Mouse (Mus musculus): Measurements from ENCODE around the gene Aatk.

Aatk gene

DNA sequence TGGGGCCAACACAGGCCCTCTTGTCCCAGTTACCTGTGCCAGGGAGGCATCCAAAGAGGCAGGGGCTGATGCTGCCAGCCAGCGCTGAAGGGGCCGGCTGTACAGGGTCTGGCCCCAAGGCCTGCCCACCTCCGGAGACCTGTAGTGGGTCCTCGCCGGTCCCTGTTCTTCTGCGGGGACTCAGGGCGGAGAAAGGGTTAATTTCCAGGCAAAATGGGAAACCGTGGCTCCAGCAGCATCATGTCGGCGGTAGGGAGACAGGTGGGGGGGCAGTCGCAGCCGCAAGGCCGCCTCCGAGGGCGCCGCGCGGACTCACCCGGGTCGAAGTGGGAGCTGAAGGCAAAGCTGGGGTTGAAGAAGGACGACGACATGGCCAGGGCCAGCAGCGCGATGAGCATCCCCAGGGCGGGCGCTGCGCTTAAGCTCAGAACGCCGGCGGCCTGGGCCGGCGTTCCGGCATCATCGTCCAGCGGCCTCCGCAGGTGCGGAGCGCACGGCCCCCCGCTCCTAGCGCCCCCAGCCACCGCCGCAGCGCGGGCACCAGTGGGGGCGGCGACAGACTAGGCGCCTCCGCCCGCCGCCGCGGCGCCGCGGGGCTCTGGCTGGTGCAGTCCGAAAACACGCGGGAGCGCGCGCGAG is at the start of gene Aatk:
Aatk (minus strand) TSS at position 615 of the 639 bp plus-strand sequence.
- DNase-seq (ENCODE audit: low spot score) = no peak

- no peak for DNase-seq (ENCODE audit: low spot score)
Observed at GRCm38 (mm10) chr11:120092817-120093591, 46.0 kb upstream of the Aatk start.

DNA sequence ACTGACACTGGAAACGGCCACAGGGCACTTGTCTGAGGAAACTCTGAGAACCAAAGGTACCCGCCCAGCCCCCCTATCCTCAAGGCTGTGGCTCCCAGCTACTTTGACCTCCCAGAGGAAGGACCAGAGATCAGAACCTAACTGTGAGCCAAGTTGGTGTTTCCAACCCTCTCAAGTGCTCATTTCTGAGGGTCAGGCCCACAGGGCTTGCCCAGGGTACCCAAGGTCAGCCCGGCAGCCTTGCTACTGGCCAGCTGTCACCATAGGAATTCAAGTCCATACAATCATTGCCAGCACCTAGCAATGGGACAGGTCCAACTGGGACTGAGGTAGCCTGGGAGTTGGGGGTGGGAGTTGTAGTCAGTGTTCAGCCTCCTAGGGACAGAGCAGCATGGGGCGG is 43.7 kb upstream of the Aatk start:
- no peak for DNase-seq (ENCODE audit: low spot score)

GRCm38 (mm10) chr11:120086702-120087152 is 39.8 kb upstream of the Aatk start, which contains the start of gene Cep131:
Gene Cep131, minus strand, starts transcription at chr11:120086827.
- DNase-seq (ENCODE audit: low spot score) = peak; percentile 99

DNA sequence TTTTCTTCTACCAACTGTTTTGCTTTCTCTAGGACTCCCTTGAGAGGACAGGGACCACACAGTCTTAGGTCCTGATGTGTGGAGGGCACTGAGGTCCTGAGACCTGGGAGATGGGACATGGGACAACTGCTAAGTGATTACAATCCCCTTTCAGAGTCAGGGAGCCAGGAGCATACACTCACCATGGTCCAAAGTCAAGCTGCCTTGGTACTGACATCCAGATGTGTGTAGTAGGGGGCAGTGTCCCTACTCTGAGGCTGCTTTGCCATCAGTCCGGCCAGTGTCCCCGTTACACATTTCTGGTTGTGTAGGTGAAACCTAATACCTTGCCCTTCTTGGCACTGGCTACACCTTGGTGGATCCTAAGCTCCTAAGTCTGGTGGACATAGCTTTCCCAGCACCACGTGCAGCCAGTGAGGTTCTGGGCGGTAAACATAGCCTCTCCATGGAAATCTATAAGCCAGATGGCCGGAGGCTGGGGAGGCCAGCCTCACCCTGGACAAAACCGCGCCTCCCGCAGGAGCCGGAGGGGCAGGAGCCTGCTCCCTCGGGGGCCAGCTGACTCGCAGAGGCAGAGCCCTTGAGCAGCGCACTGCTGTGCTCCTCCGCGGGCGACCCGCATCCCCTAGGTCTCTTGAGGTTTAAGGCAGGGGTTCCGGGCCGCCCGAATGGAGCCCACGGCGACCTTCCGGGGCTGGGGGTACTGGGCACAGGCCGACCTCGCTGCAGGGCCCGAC is 39.1 kb upstream of the Aatk start:
- no peak for DNase-seq (ENCODE audit: low spot score)

DNA sequence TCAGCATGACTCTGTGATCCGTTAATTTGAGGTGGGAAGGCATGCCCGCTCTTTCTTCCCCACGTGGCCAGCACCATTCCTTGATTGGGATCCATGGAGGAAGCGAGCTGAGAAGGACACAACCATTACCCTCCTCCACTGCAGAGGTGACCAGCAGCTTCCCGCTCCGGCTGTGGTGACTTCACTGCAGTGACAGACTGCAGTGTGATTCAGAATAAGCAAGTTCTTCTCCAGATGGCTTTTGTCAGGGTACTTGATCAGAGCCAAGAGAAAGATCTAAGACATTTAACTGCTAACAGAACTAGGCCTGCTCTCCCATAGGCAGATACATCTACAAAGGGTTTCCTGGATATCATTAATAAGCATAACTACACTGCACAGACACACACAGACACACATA is 33.3 kb upstream of the Aatk start:
- no peak for DNase-seq (ENCODE audit: low spot score)

- DNase-seq (ENCODE audit: low spot score) = no peak
Observed at GRCm38 (mm10) chr11:120076191-120076590, 29.2 kb upstream of the Aatk start.

- DNase-seq (ENCODE audit: low spot score) = no peak
Observed at GRCm38 (mm10) chr11:120072986-120073647, 26.1 kb upstream of the Aatk start.

DNA sequence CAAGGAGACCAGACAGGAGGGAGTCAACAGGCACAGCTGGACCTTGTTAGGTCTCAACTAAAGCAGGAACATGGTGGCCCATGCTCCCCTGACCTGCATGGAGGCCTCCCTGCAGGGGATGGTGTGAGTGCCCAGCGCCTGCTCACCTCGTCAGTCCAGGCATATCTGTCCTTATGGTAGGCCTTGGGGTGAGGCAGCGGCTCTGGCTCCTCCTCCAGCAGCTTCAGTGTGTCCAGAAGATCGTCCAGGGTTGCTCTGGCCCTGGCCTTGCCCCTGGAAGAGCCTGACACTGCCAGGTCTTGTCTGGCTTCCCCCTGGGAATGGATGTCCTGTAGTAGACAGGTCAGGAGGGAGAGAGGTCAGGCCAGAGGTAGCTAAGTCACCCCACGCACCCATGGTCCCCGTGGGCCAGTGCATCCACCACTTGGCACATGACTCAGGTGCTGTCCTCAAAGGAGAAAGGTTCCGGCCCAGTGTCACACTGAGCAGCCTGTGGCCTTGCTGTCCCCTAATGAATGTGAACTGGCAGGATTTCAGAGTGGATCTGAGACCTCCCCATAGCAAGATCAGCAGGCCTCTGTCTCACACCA is 24.9 kb upstream of the Aatk start:
- no peak for DNase-seq (ENCODE audit: low spot score)

- DNase-seq (ENCODE audit: low spot score) = no peak
Observed at GRCm38 (mm10) chr11:120071065-120071464, 24.1 kb upstream of the Aatk start.

DNA sequence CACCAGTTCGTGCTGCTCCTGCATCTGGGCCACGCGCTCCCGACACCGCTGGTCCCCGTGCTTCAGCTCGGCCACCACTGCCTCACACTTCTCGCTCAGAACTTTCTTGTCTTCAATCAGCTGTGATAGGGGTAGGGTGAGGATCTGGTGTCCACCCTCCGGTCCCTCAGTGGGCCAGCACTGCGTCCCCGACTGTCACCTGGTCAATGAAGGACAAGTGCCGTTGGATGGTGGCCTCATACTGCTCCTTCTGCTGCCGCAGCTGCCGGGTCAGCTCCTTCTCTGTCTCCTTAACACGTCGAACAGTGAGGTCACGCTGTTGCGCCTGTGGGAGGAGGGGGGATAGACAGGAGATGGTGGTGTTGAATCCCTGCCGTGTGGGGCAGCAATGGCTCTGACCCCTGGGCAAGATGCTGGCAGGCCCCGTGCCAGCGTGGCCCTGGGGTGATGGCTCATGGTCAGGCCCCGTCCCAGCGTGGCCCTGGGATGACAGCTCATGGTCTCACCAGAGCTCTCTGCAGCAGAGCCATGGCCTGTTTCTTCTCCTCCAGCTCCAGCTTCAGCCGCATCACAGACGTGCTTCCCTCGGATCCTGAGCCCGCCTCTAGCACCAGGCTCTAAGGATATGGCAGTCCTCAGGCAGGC is 23.4 kb upstream of the Aatk start:
- DNase-seq (ENCODE audit: low spot score) = no peak

DNA sequence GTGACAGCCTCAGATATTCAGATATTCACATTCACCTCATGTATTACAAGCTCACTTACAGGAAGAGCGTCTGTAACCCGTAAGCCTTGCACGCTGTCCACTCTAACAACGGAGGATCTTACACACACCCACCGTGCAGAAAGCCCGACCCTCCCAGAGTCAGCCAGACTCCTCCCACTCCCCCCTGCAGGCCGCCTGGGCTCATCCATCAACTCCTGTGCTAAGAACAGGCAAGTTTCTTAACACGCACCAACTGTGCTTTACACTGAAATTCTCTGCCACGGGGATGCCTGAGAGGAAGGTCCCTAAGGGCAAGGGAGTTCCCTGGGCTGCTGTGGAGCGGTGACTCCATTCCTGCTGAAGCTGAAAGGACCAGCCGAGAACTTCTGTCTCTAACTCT is 22.3 kb upstream of the Aatk start:
- no peak for DNase-seq (ENCODE audit: low spot score)

DNA sequence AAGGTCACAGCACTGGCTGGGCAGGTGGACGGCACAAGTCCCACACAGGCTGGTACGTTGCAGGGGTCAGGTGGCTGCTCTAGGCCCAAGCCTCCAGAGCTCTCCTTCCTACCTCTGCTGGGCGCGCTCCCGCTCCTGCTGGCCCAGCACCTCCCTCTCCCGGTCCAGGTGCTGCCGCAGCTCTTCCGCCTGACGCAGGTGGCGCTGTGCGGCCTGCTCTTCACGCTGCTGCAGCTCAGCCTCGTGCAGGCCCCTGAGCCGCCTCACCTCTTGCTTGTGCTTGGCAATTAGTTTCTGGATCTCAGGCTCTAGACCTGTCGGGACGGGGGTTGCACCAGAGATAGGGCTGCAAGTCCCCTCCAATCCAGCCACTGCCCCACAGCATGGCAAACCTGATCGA is 20.9 kb upstream of the Aatk start:
- no peak for DNase-seq (ENCODE audit: low spot score)

- DNase-seq (ENCODE audit: low spot score) = peak; percentile 44
Observed at GRCm38 (mm10) chr11:120065291-120065690, 18.3 kb upstream of the Aatk start.

DNA sequence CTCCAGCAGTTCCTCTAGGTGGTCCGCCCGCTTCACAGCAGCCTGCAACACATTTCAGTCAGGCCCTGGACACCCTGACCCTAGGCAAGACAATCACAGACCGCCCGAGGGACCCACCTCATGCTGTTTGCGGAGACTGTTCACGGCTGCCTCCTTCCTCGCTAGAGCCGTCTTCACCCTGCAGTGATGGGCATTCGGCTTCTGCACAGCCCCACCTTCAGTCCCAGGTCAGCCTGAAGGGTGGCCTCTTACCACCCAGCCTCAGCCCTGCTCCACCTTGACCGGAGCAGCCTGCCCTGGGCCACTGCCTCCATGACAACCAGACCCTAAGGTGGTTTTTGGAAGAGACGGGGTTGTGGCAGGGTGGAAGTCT is 17.7 kb upstream of the Aatk start:
- DNase-seq (ENCODE audit: low spot score) = no peak

GRCm38 (mm10) chr11:120064006-120064667 is 17.2 kb upstream of the Aatk start:
- no peak for DNase-seq (ENCODE audit: low spot score)

- no peak for DNase-seq (ENCODE audit: low spot score)
Observed at GRCm38 (mm10) chr11:120063326-120063725, 16.4 kb upstream of the Aatk start.

DNA sequence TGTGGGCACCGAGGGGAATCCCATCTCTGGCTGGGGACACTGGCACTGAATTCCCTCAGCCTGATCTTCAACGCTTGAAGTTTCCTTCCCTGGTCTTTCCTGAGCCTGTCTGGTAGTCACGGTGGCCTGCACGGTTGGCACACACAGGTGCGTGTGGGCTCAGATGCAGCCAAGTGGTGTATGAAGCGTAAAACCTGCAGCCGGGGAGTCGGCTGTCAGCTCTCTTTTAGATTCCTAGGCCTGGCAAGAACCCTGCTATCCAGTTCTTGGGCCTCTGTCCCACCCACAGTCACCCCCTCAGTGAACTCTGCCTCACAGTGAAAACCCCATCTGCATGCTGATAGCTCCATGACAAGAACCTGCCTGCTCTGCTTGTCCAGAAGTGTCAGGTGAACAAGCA is 13.7 kb upstream of the Aatk start:
- DNase-seq (ENCODE audit: low spot score) = no peak

DNA sequence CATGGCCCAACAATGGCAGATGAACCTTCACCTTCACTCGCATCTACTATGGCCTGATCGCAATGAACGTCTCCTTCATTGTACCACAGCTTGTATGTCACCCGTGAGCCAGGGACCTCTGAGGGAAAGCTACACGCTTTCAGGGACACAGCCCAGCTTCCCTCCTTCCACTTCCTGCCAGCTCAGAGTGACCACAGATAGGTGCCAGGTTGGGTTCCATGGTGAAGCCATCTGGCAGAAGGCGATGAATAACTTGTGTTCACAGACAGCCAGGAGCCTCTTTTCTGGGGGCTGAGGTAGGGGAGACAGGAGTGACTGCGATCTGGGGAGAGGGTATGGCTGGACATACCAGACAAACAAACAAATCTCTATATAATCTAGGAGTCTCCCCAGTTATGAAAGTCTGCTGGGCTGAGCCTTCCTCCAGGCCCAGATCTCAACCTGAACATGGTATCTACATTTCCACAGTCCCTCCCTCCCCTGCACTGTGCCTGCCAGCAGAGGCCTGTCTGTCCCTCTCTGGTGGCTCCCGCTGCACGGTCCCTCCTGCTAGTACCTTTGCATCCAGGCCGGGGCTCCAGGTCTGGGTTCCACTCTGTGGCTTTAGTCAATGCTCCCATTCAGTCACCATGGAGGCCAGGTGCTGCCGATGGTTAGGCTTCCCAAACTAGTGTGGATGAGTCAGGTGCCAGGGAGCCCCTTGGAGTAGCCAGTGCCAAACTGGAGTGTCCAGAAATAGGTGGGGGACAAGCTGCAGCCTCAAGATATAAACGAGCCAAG is 9.2 kb upstream of the Aatk start:
- DNase-seq (ENCODE audit: low spot score) = no peak

DNA sequence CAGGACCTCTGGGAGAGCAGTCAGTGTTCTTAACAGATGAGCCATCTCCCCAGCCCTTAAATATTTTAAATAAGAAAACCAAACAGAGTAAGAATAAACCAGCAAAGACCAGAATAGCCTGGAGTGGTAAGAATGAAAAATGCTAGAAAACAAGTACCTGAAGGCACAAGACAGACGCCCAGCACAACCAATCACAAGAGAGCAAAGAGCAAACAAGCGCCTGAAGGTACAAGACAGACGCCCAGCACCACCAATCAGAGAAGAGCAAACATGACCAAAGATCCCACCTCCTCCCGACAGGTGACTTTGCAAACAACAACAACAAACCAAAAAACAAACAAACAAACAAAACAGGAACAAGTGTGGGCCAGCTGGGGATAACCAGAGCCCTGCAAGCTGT is 6.9 kb upstream of the Aatk start:
- DNase-seq (ENCODE audit: low spot score) = no peak

All from lung, postnatal 25 days (tissue).